Mouse (Mus musculus): Measurements from ENCODE around the gene Pla2g15. TPM values are rescaled to one million over a fixed set of nuclear protein-coding genes. Genes with fewer than 3 reads are reported as not detected.

The Pla2g15 gene
- polyA plus RNA-seq, 1 experiment, result 2.6 TPM

DNA sequence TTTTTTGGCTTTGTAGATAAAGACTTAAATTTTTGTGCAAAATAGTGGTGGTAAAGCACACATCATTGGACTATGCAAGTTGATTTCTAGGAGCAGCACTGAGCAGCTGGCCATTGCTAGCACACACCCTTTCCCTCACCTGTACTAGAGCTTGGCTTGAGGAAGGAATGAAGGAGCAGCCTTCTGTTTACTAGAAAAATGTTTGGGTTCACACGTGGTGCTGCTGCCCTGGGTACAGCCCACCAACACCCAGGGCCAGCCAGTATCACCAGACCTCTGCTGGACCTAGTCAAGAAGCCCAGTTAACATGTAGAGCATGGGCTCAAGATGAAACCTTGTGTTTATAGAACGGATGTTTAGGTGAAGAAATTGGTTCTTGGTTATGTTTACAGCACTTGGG is 20.2 kb upstream of the Pla2g15 start:
- Histone ChIP-seq H3K27ac (ENCODE audit: insufficient read depth, low read depth, low read length) (no peak overlapping the region), H3K27me3 (ENCODE audit: control insufficient read depth, insufficient read depth, low read length) (no peaks in the 10 kb centered on the region), H3K36me3 (ENCODE audit: control insufficient read depth, insufficient read depth, low read length) (peaks cover 51% of the 10 kb centered on the region), H3K4me1 (ENCODE audit: control insufficient read depth, insufficient read depth, insufficient read length, low read length) (peaks cover 10% of the 10 kb centered on the region), H3K4me3 (ENCODE audit: low read depth, low read length) (no peak overlapping the region)
- TF ChIP-seq POLR2A (IDR thresholded peaks at IDR 0.05; ENCODE audit: low read depth, low read length) (no peak), CTCF (IDR thresholded peaks at IDR 0.05; ENCODE audit: extremely low read depth, insufficient read length, insufficient replicate concordance, low read depth, low read length) (no peak)
- WGBS, result 44% methylated on average over 2 of the region's 2 CpGs

GRCm38 (mm10) chr8:106130505-106130904 is 19.7 kb upstream of the Pla2g15 start:
- Histone ChIP-seq H3K27ac (ENCODE audit: insufficient read depth, low read depth, low read length) (no peak overlapping the region), H3K36me3 (ENCODE audit: control insufficient read depth, insufficient read depth, low read length) (peaks cover 51% of the 10 kb centered on the region), H3K4me3 (ENCODE audit: low read depth, low read length) (no peak overlapping the region), H3K27me3 (ENCODE audit: control insufficient read depth, insufficient read depth, low read length) (no peaks in the 10 kb centered on the region), H3K4me1 (ENCODE audit: control insufficient read depth, insufficient read depth, insufficient read length, low read length) (peaks cover 10% of the 10 kb centered on the region)
- no peak for TF ChIP-seq POLR2A (IDR thresholded peaks at IDR 0.05; ENCODE audit: low read depth, low read length)
- TF ChIP-seq CTCF (IDR thresholded peaks at IDR 0.05; ENCODE audit: extremely low read depth, insufficient read length, insufficient replicate concordance, low read depth, low read length), result no peak
- 65% methylated on average over 2 of the region's 2 CpGs for WGBS

- no peak overlapping the region for H3K27ac ChIP-seq (ENCODE audit: insufficient read depth, low read depth, low read length)
- 85% methylated on average over 4 of the region's 4 CpGs for WGBS
- H3K36me3 ChIP-seq (ENCODE audit: control insufficient read depth, insufficient read depth, low read length), result peaks cover 51% of the 10 kb centered on the region
Observed at GRCm38 (mm10) chr8:106131021-106131420, 19.2 kb upstream of the Pla2g15 start.

GRCm38 (mm10) chr8:106131488-106132222 is 18.5 kb upstream of the Pla2g15 start:
- no peaks in the 10 kb centered on the region for H3K27me3 ChIP-seq (ENCODE audit: control insufficient read depth, insufficient read depth, low read length)
- no peak overlapping the region for H3K27ac ChIP-seq (ENCODE audit: insufficient read depth, low read depth, low read length)
- H3K4me1 ChIP-seq (ENCODE audit: control insufficient read depth, insufficient read depth, insufficient read length, low read length), result peaks cover 11% of the 10 kb centered on the region
- no peak overlapping the region for H3K4me3 ChIP-seq (ENCODE audit: low read depth, low read length)
- peaks cover 51% of the 10 kb centered on the region for H3K36me3 ChIP-seq (ENCODE audit: control insufficient read depth, insufficient read depth, low read length)
- no peak for TF ChIP-seq POLR2A (IDR thresholded peaks at IDR 0.05; ENCODE audit: low read depth, low read length)
- no peak for TF ChIP-seq CTCF (IDR thresholded peaks at IDR 0.05; ENCODE audit: extremely low read depth, insufficient read length, insufficient replicate concordance, low read depth, low read length)
- 84% methylated on average over 7 of the region's 7 CpGs for WGBS

More at GRCm38 (mm10) chr8:106131021-106131420, 19.2 kb upstream of the Pla2g15 start:
- TF ChIP-seq CTCF (IDR thresholded peaks at IDR 0.05; ENCODE audit: extremely low read depth, insufficient read length, insufficient replicate concordance, low read depth, low read length), result no peak
- TF ChIP-seq POLR2A (IDR thresholded peaks at IDR 0.05; ENCODE audit: low read depth, low read length), result no peak
- Histone ChIP-seq H3K4me3 (ENCODE audit: low read depth, low read length) (no peak overlapping the region), H3K27me3 (ENCODE audit: control insufficient read depth, insufficient read depth, low read length) (no peaks in the 10 kb centered on the region), H3K4me1 (ENCODE audit: control insufficient read depth, insufficient read depth, insufficient read length, low read length) (peaks cover 10% of the 10 kb centered on the region)

- Histone ChIP-seq H3K27me3 (ENCODE audit: control insufficient read depth, insufficient read depth, low read length) (no peaks in the 10 kb centered on the region), H3K27ac (ENCODE audit: insufficient read depth, low read depth, low read length) (no peak overlapping the region), H3K4me3 (ENCODE audit: low read depth, low read length) (no peak overlapping the region), H3K36me3 (ENCODE audit: control insufficient read depth, insufficient read depth, low read length) (peaks cover 49% of the 10 kb centered on the region), H3K4me1 (ENCODE audit: control insufficient read depth, insufficient read depth, insufficient read length, low read length) (peaks cover 11% of the 10 kb centered on the region)
- 89% methylated on average over 11 of the region's 11 CpGs for whole genome bisulfite sequencing
- TF ChIP-seq CTCF (IDR thresholded peaks at IDR 0.05; ENCODE audit: extremely low read depth, insufficient read length, insufficient replicate concordance, low read depth, low read length), result no peak
Observed at GRCm38 (mm10) chr8:106132356-106132755, 17.8 kb upstream of the Pla2g15 start.

- H3K4me1 ChIP-seq (ENCODE audit: control insufficient read depth, insufficient read depth, insufficient read length, low read length), result peaks cover 11% of the 10 kb centered on the region
Observed at GRCm38 (mm10) chr8:106133526-106133925, 16.7 kb upstream of the Pla2g15 start.

GRCm38 (mm10) chr8:106133946-106134345 is 16.3 kb upstream of the Pla2g15 start:
- no peaks in the 10 kb centered on the region for H3K27me3 ChIP-seq (ENCODE audit: control insufficient read depth, insufficient read depth, low read length)
- H3K36me3 ChIP-seq (ENCODE audit: control insufficient read depth, insufficient read depth, low read length), result peaks cover 38% of the 10 kb centered on the region
- H3K4me3 ChIP-seq (ENCODE audit: low read depth, low read length), result no peak overlapping the region
- TF ChIP-seq POLR2A (IDR thresholded peaks at IDR 0.05; ENCODE audit: low read depth, low read length), result no peak
- TF ChIP-seq CTCF (IDR thresholded peaks at IDR 0.05; ENCODE audit: extremely low read depth, insufficient read length, insufficient replicate concordance, low read depth, low read length), result no peak
- no peak overlapping the region; the same call in 1 of the 2 replicates for H3K27ac ChIP-seq (ENCODE audit: insufficient read depth, low read depth, low read length)
- WGBS, result 66% methylated on average over 6 of the region's 6 CpGs
- H3K4me1 ChIP-seq (ENCODE audit: control insufficient read depth, insufficient read depth, insufficient read length, low read length), result peaks cover 11% of the 10 kb centered on the region

More at GRCm38 (mm10) chr8:106133526-106133925, 16.7 kb upstream of the Pla2g15 start:
- 52% methylated on average over 13 of the region's 13 CpGs for WGBS
- Histone ChIP-seq H3K4me3 (ENCODE audit: low read depth, low read length) (no peak overlapping the region), H3K27me3 (ENCODE audit: control insufficient read depth, insufficient read depth, low read length) (no peaks in the 10 kb centered on the region), H3K27ac (ENCODE audit: insufficient read depth, low read depth, low read length) (no peak overlapping the region; the same call in 1 of the 2 replicates), H3K36me3 (ENCODE audit: control insufficient read depth, insufficient read depth, low read length) (peaks cover 42% of the 10 kb centered on the region)
- TF ChIP-seq POLR2A (IDR thresholded peaks at IDR 0.05; ENCODE audit: low read depth, low read length) (no peak), CTCF (IDR thresholded peaks at IDR 0.05; ENCODE audit: extremely low read depth, insufficient read length, insufficient replicate concordance, low read depth, low read length) (no peak)
